Mouse (Mus musculus) midbrain, embryonic 11.5 days (tissue): ENCODE results near the gene Lrrc61. TPM values are rescaled to one million over a fixed set of nuclear protein-coding genes. Genes with fewer than 3 reads are reported as not detected.

ENCODE experiments used
- ATAC-seq: fragments of 200-750 bp; cut with Nextera tagmentation; 2 replicates; pipeline ENCODE4 v1.8.0; 2017; ENCODE audit warnings: moderate TSS enrichment, moderate library complexity; ENCODE audit not compliant: low FRiP score
- DNase-seq: peaks from one replicate; pipeline ENCODE4 v3.0.0; 2015; ENCODE audit warnings: low spot score; ENCODE audit errors: missing footprints
- H3K27ac ChIP-seq: fragments of 300-500 bp; sonication (generic); 2 replicates; pipeline ENCODE4 v1.5.1; 2014; ENCODE audit warnings: low read depth, low read length
- H3K27me3 ChIP-seq: fragments of 300-500 bp; sonication (generic); 2 replicates; pipeline ENCODE4 v1.6.1; 2014; ENCODE audit warnings: mild to moderate bottlenecking, low read length, moderate library complexity, mixed read lengths; ENCODE audit not compliant: control insufficient read depth, insufficient read depth
- H3K36me3 ChIP-seq: fragments of 300-500 bp; sonication (generic); 2 replicates; pipeline ENCODE4 v1.6.1; 2014; ENCODE audit warnings: mild to moderate bottlenecking, low read length, moderate library complexity, mixed read lengths; ENCODE audit not compliant: control insufficient read depth, insufficient read depth
- H3K4me1 ChIP-seq: fragments of 300-500 bp; sonication (generic); 2 replicates; pipeline ENCODE4 v1.6.1; 2014; ENCODE audit warnings: low read length; ENCODE audit not compliant: control insufficient read depth, insufficient read depth
- H3K4me2 ChIP-seq: fragments of 300-500 bp; sonication (generic); 2 replicates; pipeline ENCODE4 v1.6.1; 2014; ENCODE audit warnings: mild to moderate bottlenecking, moderate library complexity
- H3K4me3 ChIP-seq: fragments of 300-500 bp; sonication (generic); 2 replicates; pipeline ENCODE4 v1.5.1; 2014; ENCODE audit warnings: low read depth, low read length
- H3K9ac ChIP-seq: fragments of 300-500 bp; sonication (generic); 2 replicates; pipeline ENCODE4 v1.6.1; 2014; ENCODE audit warnings: low read length
- H3K9me3 ChIP-seq: fragments of 300-500 bp; sonication (generic); 2 replicates; pipeline ENCODE4 v1.6.1; 2016; ENCODE audit warnings: low read length; ENCODE audit not compliant: control insufficient read depth
- WGBS: fragments of 180-500 bp; shearing (Covaris S2); extraction: QIAGEN DNeasy Blood & Tissue Kit; methylation state at CpG from one replicate; pipeline ENCODE4 v1.1.7; 2014; 5-methylcytosine and 5-hydroxymethylcytosine counted together
- polyA plus RNA-seq: library from polyadenylated mRNA; unstranded; fragments of >200 nt; fragmentation: Nextera tagmentation; extraction: Ambion mirVana; gene quantifications from 2 replicates; pipeline ENCODE4 v1.2.1, GENCODE M21; 2014

Lrrc61 gene
- polyA plus RNA-seq, 1 experiment from 2014 or later: 15.5 TPM

- H3K36me3 ChIP-seq: peaks cover 6% of the 10 kb centered on the region; the same call in 1 of the 2 replicates
- H3K27ac ChIP-seq: no peak overlapping the region
- no peak overlapping the region for H3K4me3 ChIP-seq
- no peaks in the 10 kb centered on the region for H3K27me3 ChIP-seq
- H3K9ac ChIP-seq: no peak overlapping the region
- H3K4me2 ChIP-seq: no peak overlapping the region
- ATAC-seq: no peak
- H3K9me3 ChIP-seq: no peaks in the 10 kb centered on the region
- DNase-seq: peak; percentile 72
- H3K4me1 ChIP-seq: no peaks in the 10 kb centered on the region
- WGBS: 57% methylated on average over 7 of the region's 7 CpGs
These were observed 54.9 kb downstream of the Lrrc61 start for GRCm38 (mm10) chr6:48609512-48609911.

- WGBS: 82% methylated on average over 3 of the region's 3 CpGs
- no peak overlapping the region for H3K27ac ChIP-seq
- peaks cover 6% of the 10 kb centered on the region; the same call in 1 of the 2 replicates for H3K36me3 ChIP-seq
- DNase-seq (peak; percentile 31), ATAC-seq (no peak)
- H3K4me3 ChIP-seq: no peak overlapping the region
- no peaks in the 10 kb centered on the region for H3K9me3 ChIP-seq
- no peak overlapping the region for H3K4me2 ChIP-seq
- H3K4me1 ChIP-seq: no peaks in the 10 kb centered on the region
- no peaks in the 10 kb centered on the region for H3K27me3 ChIP-seq
- no peak overlapping the region for H3K9ac ChIP-seq
These were observed 56.1 kb downstream of the Lrrc61 start for GRCm38 (mm10) chr6:48610657-48611056.

- H3K9me3 ChIP-seq: no peaks in the 10 kb centered on the region
- 87% methylated on average over 4 of the region's 4 CpGs for WGBS
- ATAC-seq (no peak), DNase-seq (no peak)
- no peaks in the 10 kb centered on the region for H3K4me1 ChIP-seq
- H3K27ac ChIP-seq: no peak overlapping the region
- no peak overlapping the region for H3K4me2 ChIP-seq
- H3K9ac ChIP-seq: no peak overlapping the region
- H3K27me3 ChIP-seq: no peaks in the 10 kb centered on the region
- H3K4me3 ChIP-seq: no peak overlapping the region
- H3K36me3 ChIP-seq: peaks cover 6% of the 10 kb centered on the region; the same call in 1 of the 2 replicates
These were observed 58.9 kb downstream of the Lrrc61 start for GRCm38 (mm10) chr6:48613464-48613863.

GRCm38 (mm10) chr6:48614756-48615155, 60.2 kb downstream of the Lrrc61 start:
- Histone ChIP-seq H3K9ac (no peak overlapping the region), H3K27ac (no peak overlapping the region), H3K4me3 (no peak overlapping the region), H3K27me3 (no peaks in the 10 kb centered on the region), H3K4me2 (no peak overlapping the region), H3K36me3 (peaks cover 10% of the 10 kb centered on the region; the same call in 1 of the 2 replicates), H3K4me1 (no peaks in the 10 kb centered on the region), H3K9me3 (no peaks in the 10 kb centered on the region)
- DNase-seq (no peak), ATAC-seq (no peak)
- 90% methylated on average over 5 of the region's 5 CpGs for WGBS

GRCm38 (mm10) chr6:48620031-48620430, 65.4 kb downstream of the Lrrc61 start:
- no peak overlapping the region for H3K4me3 ChIP-seq

More at GRCm38 (mm10) chr6:48620031-48620430, 65.4 kb downstream of the Lrrc61 start:
- 94% methylated on average over 30 of the region's 30 CpGs for WGBS
- Histone ChIP-seq H3K27ac (no peak overlapping the region), H3K9ac (no peak overlapping the region), H3K36me3 (peaks cover 7% of the 10 kb centered on the region; the same call in 1 of the 2 replicates), H3K4me2 (no peak overlapping the region), H3K9me3 (no peaks in the 10 kb centered on the region), H3K27me3 (no peaks in the 10 kb centered on the region), H3K4me1 (no peaks in the 10 kb centered on the region)
- DNase-seq (no peak), ATAC-seq (no peak)

Other genes starting within 250 kb of the Lrrc61 start
- gene Krba1, start 159.2 kb upstream of the Lrrc61 start, polyA plus RNA-seq: 15.2 and 16.6 TPM in 2 replicates
- gene Zfp467, start 109.0 kb upstream of the Lrrc61 start, polyA plus RNA-seq: 12.7 and 14.3 TPM in 2 replicates
- 0.10 and 0.23 TPM in 2 replicates for gene Sspo, start 106.6 kb upstream of the Lrrc61 start, polyA plus RNA-seq
- gene Atp6v0e2, start 17.2 kb upstream of the Lrrc61 start, polyA plus RNA-seq: 64.4 and 71.4 TPM in 2 replicates
- gene Rarres2, start 18.0 kb downstream of the Lrrc61 start, polyA plus RNA-seq: 1.4 and 1.6 TPM in 2 replicates
- gene Gm45021, start 34.8 kb downstream of the Lrrc61 start, polyA plus RNA-seq: not detected in 2 replicates
- 39.9 and 44.1 TPM in 2 replicates for gene Repin1, start 39.1 kb downstream of the Lrrc61 start, polyA plus RNA-seq
- not detected in 2 replicates for gene Gm44965, start 39.1 kb downstream of the Lrrc61 start, polyA plus RNA-seq
- 7.8 and 9.3 TPM in 2 replicates for gene Zfp775, start 47.3 kb downstream of the Lrrc61 start, polyA plus RNA-seq
- gene AI854703, start 72.0 kb downstream of the Lrrc61 start, polyA plus RNA-seq: 0.52 and 0.82 TPM in 2 replicates
- gene Gimap8, start 92.4 kb downstream of the Lrrc61 start, polyA plus RNA-seq: 0.18 and 0.25 TPM in 2 replicates
- gene Gimap9, start 121.3 kb downstream of the Lrrc61 start, polyA plus RNA-seq: 2.9 and 3.0 TPM in 2 replicates
- 4.8 and 5.6 TPM in 2 replicates for gene Gimap4, start 129.8 kb downstream of the Lrrc61 start, polyA plus RNA-seq
- 7.1 and 7.3 TPM in 2 replicates for gene Gimap6, start 153.4 kb downstream of the Lrrc61 start, polyA plus RNA-seq
- gene Gm28053, start 163.8 kb downstream of the Lrrc61 start, polyA plus RNA-seq: 0.75 and 1.3 TPM in 2 replicates
- gene Gimap7, start 163.8 kb downstream of the Lrrc61 start, polyA plus RNA-seq: not detected in 2 replicates
- gene Gimap1, start 184.3 kb downstream of the Lrrc61 start, polyA plus RNA-seq: 4.7 TPM in 2 replicates
- gene Gimap5, start 191.4 kb downstream of the Lrrc61 start, polyA plus RNA-seq: 0.62 and 0.83 TPM in 2 replicates
- gene Gimap3, start 216.1 kb downstream of the Lrrc61 start, polyA plus RNA-seq: not detected in 2 replicates